18 mouse cellular contexts compared by ENCODE assay signal in genomic region chr10:118085046-118085983, GRCm38 (mm10). TPM values are rescaled to one million over a fixed set of nuclear protein-coding genes. Genes with fewer than 3 reads are reported as not detected.
A peak's percentile ranks its signal among the peaks of the same experiment; 100 is the strongest.
DNase-seq lines count a peak whose midpoint lies in the region; ATAC-seq lines count a peak whose summit lies in the region.
"Had no signal": no experiment of that assay in that cellular context is flagged by ENCODE, and none has a peak within 500 bp of the region (broad histone marks: within the 10 kb centered on the region; RNA-seq: fewer than 3 reads in every experiment).

No protein-coding gene starts in this region.

- no peak overlapping the region for H3K27ac ChIP-seq in embryonic facial prominence, embryonic 12.5 days
- no peak overlapping the region for H3K27ac ChIP-seq in embryonic facial prominence, embryonic 10.5 days (replicated peaks)
- H3K27ac ChIP-seq: hindbrain, embryonic 12.5 days; limb, embryonic 12.5 days; midbrain, embryonic 15.5 days; neural tube, embryonic 12.5 days had no signal

- H3K4me1 ChIP-seq in embryonic facial prominence, embryonic 12.5 days: peaks cover 7% of the 10 kb centered on the region; the same call in 1 of the 2 replicates
- peaks cover 12% of the 10 kb centered on the region for H3K4me1 ChIP-seq in embryonic facial prominence, embryonic 10.5 days
- H3K4me1 ChIP-seq: limb, embryonic 12.5 days had no signal

- H3K9me3 ChIP-seq in embryonic facial prominence, embryonic 12.5 days: no peaks in the 10 kb centered on the region
- no peaks in the 10 kb centered on the region for H3K9me3 ChIP-seq in embryonic facial prominence, embryonic 10.5 days
- H3K9me3 ChIP-seq: hindbrain, embryonic 12.5 days; limb, embryonic 12.5 days; midbrain, embryonic 15.5 days; neural tube, embryonic 12.5 days had no signal

- no peak overlapping the region for H3K4me3 ChIP-seq in embryonic facial prominence, embryonic 12.5 days
- no peak overlapping the region for H3K4me3 ChIP-seq in embryonic facial prominence, embryonic 10.5 days
- H3K4me3 ChIP-seq: hindbrain, embryonic 12.5 days; limb, embryonic 12.5 days; midbrain, embryonic 15.5 days; neural tube, embryonic 12.5 days had no signal

- H3K36me3 ChIP-seq in embryonic facial prominence, embryonic 12.5 days: no peaks in the 10 kb centered on the region
- H3K36me3 ChIP-seq in embryonic facial prominence, embryonic 10.5 days (replicated peaks): no peaks in the 10 kb centered on the region
- H3K36me3 ChIP-seq: hindbrain, embryonic 12.5 days; limb, embryonic 12.5 days; midbrain, embryonic 15.5 days; neural tube, embryonic 12.5 days had no signal

- peak; percentile 15; the same call in 1 of the 2 replicates for ATAC-seq in embryonic facial prominence, embryonic 12.5 days (ENCODE audit: insufficient number of reproducible peaks, insufficient read depth, low FRiP score, low TSS enrichment)
- peak; percentile 62 to 74 for ATAC-seq in hematopoietic stem cell, adult 5-6 weeks (replicated peaks in 1 of 2; ENCODE audit: insufficient read depth in 1 of 2, low FRiP score in 2 of 2, low TSS enrichment in 1 of 2, low read depth in 1 of 2, poor library complexity in 2 of 2, severe bottlenecking in 2 of 2)
- ATAC-seq in monocyte, adult 5-6 weeks (replicated peaks; ENCODE audit: insufficient number of reproducible peaks, low FRiP score, low TSS enrichment, poor library complexity, severe bottlenecking): peak; percentile 63
- ATAC-seq: forebrain, embryonic 16.5 days; intestine, postnatal 0 days; midbrain, embryonic 15.5 days had no signal

- H3K9ac ChIP-seq in embryonic facial prominence, embryonic 12.5 days: no peak overlapping the region
- H3K9ac ChIP-seq: hindbrain, embryonic 12.5 days; limb, embryonic 12.5 days; midbrain, embryonic 15.5 days; neural tube, embryonic 12.5 days had no signal

- no peaks in the 10 kb centered on the region for H3K27me3 ChIP-seq in embryonic facial prominence, embryonic 12.5 days
- no peaks in the 10 kb centered on the region for H3K27me3 ChIP-seq in embryonic facial prominence, embryonic 10.5 days (replicated peaks; ENCODE audit: low read depth, poor library complexity, severe bottlenecking)
- H3K27me3 ChIP-seq: hindbrain, embryonic 12.5 days; limb, embryonic 12.5 days; midbrain, embryonic 15.5 days; neural tube, embryonic 12.5 days had no signal

- WGBS in embryonic facial prominence, embryonic 12.5 days: 89% methylated on average over 16 of the region's 16 CpGs
- WGBS in embryonic facial prominence, embryonic 10.5 days: 92% methylated on average over 16 of the region's 16 CpGs

- DNase-seq in embryonic facial prominence, embryonic 10.5 days (ENCODE audit: low spot score): no peak
- peak; percentile 45 to 52 for DNase-seq in spleen, postnatal 36 days (ENCODE audit: low spot score in 2 of 2)
- no peak for DNase-seq in spleen, postnatal 4 days (ENCODE audit: low spot score in 2 of 2)
- no peak for DNase-seq in urinary bladder, adult 18-20 months (ENCODE audit: low spot score in 2 of 2)
- DNase-seq in embryo, embryonic 9.5 days (ENCODE audit: extremely low spot score): no peak
- DNase-seq: adrenal gland, postnatal 10 days; cerebellum, adult 11 months; kidney, postnatal 36 days; retina, postnatal 1 day had no signal

- H3K4me2 ChIP-seq in embryonic facial prominence, embryonic 12.5 days (replicated peaks): no peak overlapping the region
- H3K4me2 ChIP-seq: hindbrain, embryonic 12.5 days; limb, embryonic 12.5 days; midbrain, embryonic 15.5 days; neural tube, embryonic 12.5 days had no signal

RNA-seq across cellular contexts. Expression of gene Mdm1, which starts 56.3 kb away (rescaled TPM):
- polyA plus RNA-seq in embryonic facial prominence, embryonic 12.5 days (2016; fragmentation: Nextera tagmentation; extraction: Ambion mirVana): 47.2 and 48.7 TPM in 2 replicates
- 56.7 and 58.0 TPM in 2 replicates for polyA plus RNA-seq in embryonic facial prominence, embryonic 10.5 days (2016; fragmentation: Nextera tagmentation; extraction: Ambion mirVana)
- 26.6 and 58.0 TPM in 2 replicates for total RNA-seq in hematopoietic stem cell, adult 5-6 weeks (2017)
- total RNA-seq in monocyte, adult 5-6 weeks (2017): 225 to 295 TPM (median 275 TPM) in 3 replicates

Comparison
In these comparisons a context has a peak if more than half of its experiments do, and no peak if none do; other contexts are left out.
1. DNase-seq: peak in spleen, postnatal 36 days (2 of 2); none in embryonic facial prominence, embryonic 10.5 days (single experiment), spleen, postnatal 4 days (0 of 2), urinary bladder, adult 18-20 months (0 of 2) and embryo, embryonic 9.5 days (single experiment).
2. ATAC-seq: peak in every context shown above with its lines; median percentile 68 in hematopoietic stem cell, adult 5-6 weeks; 63 in monocyte, adult 5-6 weeks; 15 in embryonic facial prominence, embryonic 12.5 days.